Mouse (Mus musculus) midbrain, embryonic 13.5 days (tissue): ENCODE data around the gene S1pr1. TPM values are rescaled to one million over a fixed set of nuclear protein-coding genes. Genes with fewer than 3 reads are reported as not detected.

Experiments used
- ATAC-seq: fragments of 200-750 bp; cut with Nextera tagmentation; 2 replicates; pipeline ENCODE4 v1.8.0; 2017; ENCODE audit warnings: mild to moderate bottlenecking, moderate TSS enrichment, moderate library complexity
- H3K27ac ChIP-seq: fragments of 300-500 bp; sonication (generic); 2 replicates; pipeline ENCODE4 v1.5.1; 2015; ENCODE audit warnings: inconsistent platforms, mild to moderate bottlenecking, moderate library complexity
- H3K27me3 ChIP-seq: fragments of 300-500 bp; sonication (generic); 2 replicates; pipeline ENCODE4 v1.6.1; 2015; ENCODE audit warnings: mild to moderate bottlenecking, inconsistent platforms
- H3K36me3 ChIP-seq: fragments of 300-500 bp; sonication (generic); 2 replicates; pipeline ENCODE4 v1.6.1; 2015; ENCODE audit warnings: mild to moderate bottlenecking, inconsistent platforms
- H3K4me1 ChIP-seq: fragments of 300-500 bp; sonication (generic); replicated peaks from 2 replicates; pipeline ENCODE4 v1.6.1; 2015; ENCODE audit warnings: inconsistent platforms
- H3K4me2 ChIP-seq: fragments of 300-500 bp; sonication (generic); replicated peaks from 2 replicates; pipeline ENCODE4 v1.6.1; 2015; ENCODE audit warnings: moderate library complexity, mild to moderate bottlenecking, inconsistent platforms
- H3K4me3 ChIP-seq: fragments of 300-500 bp; sonication (generic); replicated peaks from 2 replicates; pipeline ENCODE4 v1.5.1; 2015; ENCODE audit warnings: mild to moderate bottlenecking, inconsistent platforms
- H3K9ac ChIP-seq: fragments of 300-500 bp; sonication (generic); replicated peaks from 2 replicates; pipeline ENCODE4 v1.6.1; 2015; ENCODE audit warnings: mild to moderate bottlenecking, inconsistent platforms
- H3K9me3 ChIP-seq: fragments of 300-500 bp; sonication (generic); 2 replicates; pipeline ENCODE4 v1.6.1; 2016; ENCODE audit warnings: mild to moderate bottlenecking, inconsistent platforms
- WGBS: fragments of 180-500 bp; shearing (Covaris S2); methylation state at CpG from one replicate; pipeline ENCODE4 v1.1.7; 2015; 5-methylcytosine and 5-hydroxymethylcytosine counted together
- polyA plus RNA-seq: library from polyadenylated mRNA; unstranded; fragments of >200 nt; fragmentation: Nextera tagmentation; extraction: Ambion mirVana; gene quantifications from 2 replicates; pipeline ENCODE4 v1.2.1, GENCODE M21; 2015

S1pr1 gene
- polyA plus RNA-seq, 1 experiment from 2014 or later = 30.5 TPM

GRCm38 (mm10) chr3:115711924-115712807, 2.7 kb downstream of the S1pr1 start:
- Histone ChIP-seq H3K27me3 (peaks cover 6% of the 10 kb centered on the region; the same call in 1 of the 2 replicates), H3K4me2 (peak overlapping the region; percentile 88), H3K36me3 (0 out of 2 replicates have a peak, but pooled peaks cover 6% of the 10 kb centered on the region), H3K9ac (no peak overlapping the region), H3K9me3 (no peaks in the 10 kb centered on the region), H3K27ac (no peak overlapping the region), H3K4me3 (peak overlapping the region; percentile 57), H3K4me1 (peaks cover 27% of the 10 kb centered on the region)
- WGBS = 93% methylated on average over 27 of the region's 27 CpGs
- ATAC-seq = no peak

- no peak overlapping the region for H3K9ac ChIP-seq
- peaks cover 6% of the 10 kb centered on the region; the same call in 1 of the 2 replicates for H3K27me3 ChIP-seq
- H3K4me1 ChIP-seq = peaks cover 27% of the 10 kb centered on the region
- H3K9me3 ChIP-seq = no peaks in the 10 kb centered on the region
- ATAC-seq = no peak
- WGBS = 93% methylated on average over 3 of the region's 3 CpGs
- H3K36me3 ChIP-seq = 0 out of 2 replicates have a peak, but pooled peaks cover 6% of the 10 kb centered on the region
- H3K4me2 ChIP-seq = peak overlapping the region; percentile 88
- peak overlapping the region; percentile 18 for H3K4me3 ChIP-seq
- no peak overlapping the region for H3K27ac ChIP-seq
These were observed 3.5 kb downstream of the S1pr1 start for GRCm38 (mm10) chr3:115711393-115711792.

- no peak overlapping the region for H3K4me2 ChIP-seq
- ATAC-seq = no peak
- H3K4me3 ChIP-seq = no peak overlapping the region
- 82% methylated on average over 2 of the region's 2 CpGs for WGBS
- no peak overlapping the region for H3K27ac ChIP-seq
- no peaks in the 10 kb centered on the region for H3K27me3 ChIP-seq
- H3K9ac ChIP-seq = no peak overlapping the region
- H3K9me3 ChIP-seq = no peaks in the 10 kb centered on the region
- peaks cover 22% of the 10 kb centered on the region for H3K4me1 ChIP-seq
- H3K36me3 ChIP-seq = 0 out of 2 replicates have a peak, but pooled peaks cover 6% of the 10 kb centered on the region
These were observed 4.8 kb downstream of the S1pr1 start for GRCm38 (mm10) chr3:115710051-115710450.

- Histone ChIP-seq H3K4me2 (no peak overlapping the region), H3K27ac (no peak overlapping the region), H3K4me3 (no peak overlapping the region), H3K9ac (no peak overlapping the region), H3K36me3 (0 out of 2 replicates have a peak, but pooled peaks cover 6% of the 10 kb centered on the region), H3K4me1 (peaks cover 13% of the 10 kb centered on the region), H3K9me3 (no peaks in the 10 kb centered on the region), H3K27me3 (no peaks in the 10 kb centered on the region)
- WGBS = 91% methylated on average over 6 of the region's 6 CpGs
- no peak for ATAC-seq
These were observed 5.7 kb downstream of the S1pr1 start for GRCm38 (mm10) chr3:115709118-115709574.

GRCm38 (mm10) chr3:115706736-115707135, 8.1 kb downstream of the S1pr1 start:
- no peak overlapping the region for H3K4me3 ChIP-seq
- H3K27ac ChIP-seq = no peak overlapping the region
- no peak overlapping the region for H3K9ac ChIP-seq
- no peaks in the 10 kb centered on the region for H3K27me3 ChIP-seq
- no peak overlapping the region for H3K4me2 ChIP-seq
- no peak for ATAC-seq
- H3K36me3 ChIP-seq = 0 out of 2 replicates have a peak, but pooled peaks cover 4% of the 10 kb centered on the region
- 93% methylated on average over 2 of the region's 2 CpGs for WGBS
- 0 out of 2 replicates have a peak, but pooled peaks cover 5% of the 10 kb centered on the region for H3K4me1 ChIP-seq
- no peaks in the 10 kb centered on the region for H3K9me3 ChIP-seq

- ATAC-seq = no peak
- H3K27ac ChIP-seq = no peak overlapping the region
- 91% methylated on average over 9 of the region's 9 CpGs for WGBS
These were observed 10.5 kb downstream of the S1pr1 start for GRCm38 (mm10) chr3:115704254-115704908.

GRCm38 (mm10) chr3:115703720-115704119, 11.2 kb downstream of the S1pr1 start:
- no peak overlapping the region for H3K4me3 ChIP-seq
- no peaks in the 10 kb centered on the region for H3K36me3 ChIP-seq
- H3K27me3 ChIP-seq = no peaks in the 10 kb centered on the region
- no peak overlapping the region for H3K9ac ChIP-seq
- no peaks in the 10 kb centered on the region for H3K4me1 ChIP-seq
- H3K4me2 ChIP-seq = no peak overlapping the region
- no peak for ATAC-seq
- no peak overlapping the region for H3K27ac ChIP-seq
- no peaks in the 10 kb centered on the region for H3K9me3 ChIP-seq
- 98% methylated on average over 8 of the region's 8 CpGs for WGBS

More at GRCm38 (mm10) chr3:115704254-115704908, 10.5 kb downstream of the S1pr1 start:
- Histone ChIP-seq H3K9ac (no peak overlapping the region), H3K4me3 (no peak overlapping the region), H3K9me3 (no peaks in the 10 kb centered on the region), H3K4me2 (no peak overlapping the region), H3K27me3 (no peaks in the 10 kb centered on the region), H3K36me3 (no peaks in the 10 kb centered on the region), H3K4me1 (no peaks in the 10 kb centered on the region)

GRCm38 (mm10) chr3:115702089-115702488, 12.8 kb downstream of the S1pr1 start:
- 65% methylated on average over 2 of the region's 2 CpGs for WGBS
- H3K27me3 ChIP-seq = no peaks in the 10 kb centered on the region
- no peak overlapping the region for H3K4me2 ChIP-seq
- H3K9ac ChIP-seq = no peak overlapping the region
- H3K27ac ChIP-seq = no peak overlapping the region
- no peaks in the 10 kb centered on the region for H3K9me3 ChIP-seq
- no peak overlapping the region for H3K4me3 ChIP-seq
- no peaks in the 10 kb centered on the region for H3K36me3 ChIP-seq
- H3K4me1 ChIP-seq = no peaks in the 10 kb centered on the region
- no peak for ATAC-seq

- no peak overlapping the region for H3K9ac ChIP-seq
- H3K4me1 ChIP-seq = no peaks in the 10 kb centered on the region
- no peak overlapping the region for H3K4me2 ChIP-seq
- no peaks in the 10 kb centered on the region for H3K36me3 ChIP-seq
- WGBS = 77% methylated on average over 8 of the region's 8 CpGs
- H3K4me3 ChIP-seq = no peak overlapping the region
- no peak overlapping the region for H3K27ac ChIP-seq
- no peak for ATAC-seq
- H3K27me3 ChIP-seq = no peaks in the 10 kb centered on the region
- H3K9me3 ChIP-seq = no peaks in the 10 kb centered on the region
These were observed 19.5 kb downstream of the S1pr1 start for GRCm38 (mm10) chr3:115695194-115695891.

GRCm38 (mm10) chr3:115694168-115694567, 20.7 kb downstream of the S1pr1 start:
- 0 out of 2 replicates have a peak, but pooled peaks cover 3% of the 10 kb centered on the region for H3K4me1 ChIP-seq
- H3K4me3 ChIP-seq = no peak overlapping the region
- no peaks in the 10 kb centered on the region for H3K36me3 ChIP-seq
- no peaks in the 10 kb centered on the region for H3K9me3 ChIP-seq
- 92% methylated on average over 5 of the region's 5 CpGs for WGBS
- ATAC-seq = no peak
- H3K27ac ChIP-seq = no peak overlapping the region
- no peaks in the 10 kb centered on the region for H3K27me3 ChIP-seq
- no peak overlapping the region for H3K4me2 ChIP-seq
- H3K9ac ChIP-seq = no peak overlapping the region

GRCm38 (mm10) chr3:115693390-115693789, 21.5 kb downstream of the S1pr1 start:
- Histone ChIP-seq H3K4me1 (0 out of 2 replicates have a peak, but pooled peaks cover 3% of the 10 kb centered on the region), H3K4me2 (no peak overlapping the region), H3K36me3 (no peaks in the 10 kb centered on the region), H3K9me3 (no peaks in the 10 kb centered on the region), H3K9ac (no peak overlapping the region), H3K27me3 (no peaks in the 10 kb centered on the region), H3K4me3 (no peak overlapping the region), H3K27ac (no peak overlapping the region)
- 88% methylated on average over 12 of the region's 12 CpGs for WGBS
- no peak for ATAC-seq
